Mouse (Mus musculus): ENCODE data around the gene Tiam1. TPM values are rescaled to one million over a fixed set of nuclear protein-coding genes. Genes with fewer than 3 reads are reported as not detected.

The Tiam1 gene
- polyA plus RNA-seq, 2 experiments = 1.6 to 4.2 TPM

- no peak overlapping the region for H3K27ac ChIP-seq
- H3K36me3 ChIP-seq (replicated peaks; ENCODE audit: control insufficient read depth, insufficient read depth, low read depth) = no peaks in the 10 kb centered on the region
- H3K27me3 ChIP-seq (ENCODE audit: control insufficient read depth, insufficient read depth, low read length) = no peaks in the 10 kb centered on the region
- no peaks in the 10 kb centered on the region for H3K9me3 ChIP-seq (ENCODE audit: control insufficient read depth, low read length)
- no peak overlapping the region for H3K4me3 ChIP-seq (ENCODE audit: insufficient read depth in 1 of 2, low read depth in 2 of 2, low read length in 2 of 2)
- no peak for DNase-seq (ENCODE audit: low read depth in 3 of 3, low spot score in 3 of 3)
- H3K9ac ChIP-seq (replicated peaks) = no peak overlapping the region
- ATAC-seq (ENCODE audit: insufficient read depth) = no peak
- WGBS (ENCODE audit: insufficient replicate concordance) = 56% methylated on average over 15 of the region's 15 CpGs
- H3K4me2 ChIP-seq (ENCODE audit: low read depth) = no peak overlapping the region
- peaks cover 0 to 7% of the 10 kb centered on the region in 2 experiments; a peak in 2 of 4 replicates for H3K4me1 ChIP-seq (replicated peaks; ENCODE audit: control insufficient read depth in 2 of 2, insufficient read depth in 2 of 2, low read length in 1 of 2)
- TF ChIP-seq EP300 (IDR thresholded peaks at IDR 0.05; ENCODE audit: low read depth) (no peak), CTCF (IDR thresholded peaks at IDR 0.05; ENCODE audit: low read depth) (no peak)
Observed at GRCm38 (mm10) chr16:89874012-89874704, 269.4 kb downstream of the Tiam1 start.

DNA sequence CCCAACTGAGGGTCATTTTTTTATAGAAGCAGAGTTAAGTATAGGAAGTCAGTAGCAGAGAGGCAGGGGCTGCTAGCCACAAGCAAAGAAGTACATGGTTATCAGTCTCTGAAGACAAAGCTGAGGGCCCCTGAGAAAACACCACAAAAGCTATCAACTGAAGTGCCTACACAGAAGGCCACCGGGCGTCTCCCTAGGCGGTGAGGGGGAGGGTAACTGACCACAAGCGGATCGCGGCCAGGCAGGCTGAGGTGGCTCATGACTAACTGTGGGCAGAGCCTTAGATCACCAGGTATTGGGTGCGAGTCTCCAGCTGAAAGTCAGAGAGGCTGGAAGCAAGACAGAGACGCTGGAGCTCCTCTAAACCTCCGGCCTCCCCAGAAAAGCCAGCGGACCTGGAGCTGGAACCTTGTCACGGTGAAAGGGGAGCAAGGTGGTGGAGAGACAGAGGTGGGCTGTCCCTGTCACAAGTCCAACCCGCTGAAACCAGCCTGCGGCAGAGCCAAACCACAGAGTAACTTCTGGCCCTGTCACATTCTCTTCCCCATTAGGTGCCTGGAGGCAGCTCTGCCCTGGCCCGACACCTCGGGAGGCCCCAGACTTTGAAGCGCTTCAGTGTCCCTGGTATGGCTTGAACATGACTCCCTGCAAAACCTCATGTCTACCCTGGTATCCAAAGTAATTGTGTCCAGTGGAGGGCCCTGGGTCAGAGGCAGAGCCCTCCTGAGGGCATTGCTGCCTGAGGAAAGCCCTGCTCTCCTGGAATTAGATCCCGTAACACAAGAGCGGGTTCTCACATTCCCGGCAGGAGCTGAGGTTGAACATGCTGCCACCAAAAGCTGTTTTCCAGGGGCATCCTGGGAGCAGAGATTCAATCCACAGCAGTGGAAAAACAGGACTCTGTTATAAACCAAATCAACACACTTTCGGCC is 271.3 kb downstream of the Tiam1 start:
- Histone ChIP-seq H3K27me3 (ENCODE audit: control insufficient read depth, insufficient read depth, low read length) (no peaks in the 10 kb centered on the region), H3K4me1 (replicated peaks; ENCODE audit: control insufficient read depth in 2 of 2, insufficient read depth in 2 of 2, low read length in 1 of 2) (peaks cover 0 to 7% of the 10 kb centered on the region in 2 experiments; a peak in 2 of 4 replicates), H3K9ac (replicated peaks) (no peak overlapping the region; the same call in 1 of the 2 replicates), H3K9me3 (ENCODE audit: control insufficient read depth, low read length) (no peaks in the 10 kb centered on the region), H3K4me2 (ENCODE audit: low read depth) (peak overlapping the region; percentile 30), H3K4me3 (ENCODE audit: insufficient read depth in 1 of 2, low read depth in 2 of 2, low read length in 2 of 2) (no peak overlapping the region), H3K36me3 (replicated peaks; ENCODE audit: control insufficient read depth, insufficient read depth, low read depth) (no peaks in the 10 kb centered on the region), H3K27ac (no peak overlapping the region)
- TF ChIP-seq CTCF (IDR thresholded peaks at IDR 0.05; ENCODE audit: low read depth) = no peak
- no peak for TF ChIP-seq EP300 (IDR thresholded peaks at IDR 0.05; ENCODE audit: low read depth)
- ATAC-seq (ENCODE audit: insufficient read depth) (peak; percentile 70; the same call in 1 of the 2 replicates), DNase-seq (ENCODE audit: low read depth in 3 of 3, low spot score in 3 of 3) (peak in 1 of 3 experiments; percentile 26)
- WGBS (ENCODE audit: insufficient replicate concordance) = 22% methylated on average over 20 of the region's 20 CpGs

- DNase-seq (ENCODE audit: low read depth in 3 of 3, low spot score in 3 of 3) (no peak), ATAC-seq (ENCODE audit: insufficient read depth) (peak; percentile 17; the same call in 1 of the 2 replicates)
- Histone ChIP-seq H3K9me3 (ENCODE audit: control insufficient read depth, low read length) (no peaks in the 10 kb centered on the region), H3K9ac (replicated peaks) (no peak overlapping the region), H3K4me3 (ENCODE audit: insufficient read depth in 1 of 2, low read depth in 2 of 2, low read length in 2 of 2) (no peak overlapping the region), H3K4me2 (ENCODE audit: low read depth) (peak overlapping the region; percentile 30), H3K27ac (no peak overlapping the region), H3K27me3 (ENCODE audit: control insufficient read depth, insufficient read depth, low read length) (no peaks in the 10 kb centered on the region), H3K36me3 (replicated peaks; ENCODE audit: control insufficient read depth, insufficient read depth, low read depth) (no peaks in the 10 kb centered on the region), H3K4me1 (replicated peaks; ENCODE audit: control insufficient read depth in 2 of 2, insufficient read depth in 2 of 2, low read length in 1 of 2) (peaks cover 0 to 7% of the 10 kb centered on the region in 2 experiments; a peak in 2 of 4 replicates)
- TF ChIP-seq EP300 (IDR thresholded peaks at IDR 0.05; ENCODE audit: low read depth) (no peak), CTCF (IDR thresholded peaks at IDR 0.05; ENCODE audit: low read depth) (no peak)
- WGBS (ENCODE audit: insufficient replicate concordance) = 6% methylated on average over 13 of the region's 13 CpGs
Observed at GRCm38 (mm10) chr16:89871382-89871781, 272.2 kb downstream of the Tiam1 start.

- H3K9me3 ChIP-seq (ENCODE audit: control insufficient read depth, low read length) = no peaks in the 10 kb centered on the region
- ATAC-seq (ENCODE audit: insufficient read depth) = no peak
- 78% methylated on average over 6 of the region's 6 CpGs for WGBS (ENCODE audit: insufficient replicate concordance)
- H3K9ac ChIP-seq (replicated peaks) = no peak overlapping the region
- H3K27me3 ChIP-seq (ENCODE audit: control insufficient read depth, insufficient read depth, low read length) = no peaks in the 10 kb centered on the region
- H3K4me1 ChIP-seq (replicated peaks; ENCODE audit: control insufficient read depth in 2 of 2, insufficient read depth in 2 of 2, low read length in 1 of 2) = peaks cover 0 to 7% of the 10 kb centered on the region in 2 experiments; a peak in 2 of 4 replicates
- H3K27ac ChIP-seq = no peak overlapping the region
- TF ChIP-seq EP300 (IDR thresholded peaks at IDR 0.05; ENCODE audit: low read depth) (no peak), CTCF (IDR thresholded peaks at IDR 0.05; ENCODE audit: low read depth) (no peak)
- no peak overlapping the region for H3K4me2 ChIP-seq (ENCODE audit: low read depth)
- H3K4me3 ChIP-seq (ENCODE audit: insufficient read depth in 1 of 2, low read depth in 2 of 2, low read length in 2 of 2) = no peak overlapping the region
- no peaks in the 10 kb centered on the region for H3K36me3 ChIP-seq (replicated peaks; ENCODE audit: control insufficient read depth, insufficient read depth, low read depth)
- DNase-seq (ENCODE audit: low read depth in 3 of 3, low spot score in 3 of 3) = no peak
Observed at GRCm38 (mm10) chr16:89870059-89870458, 273.5 kb downstream of the Tiam1 start.

DNA sequence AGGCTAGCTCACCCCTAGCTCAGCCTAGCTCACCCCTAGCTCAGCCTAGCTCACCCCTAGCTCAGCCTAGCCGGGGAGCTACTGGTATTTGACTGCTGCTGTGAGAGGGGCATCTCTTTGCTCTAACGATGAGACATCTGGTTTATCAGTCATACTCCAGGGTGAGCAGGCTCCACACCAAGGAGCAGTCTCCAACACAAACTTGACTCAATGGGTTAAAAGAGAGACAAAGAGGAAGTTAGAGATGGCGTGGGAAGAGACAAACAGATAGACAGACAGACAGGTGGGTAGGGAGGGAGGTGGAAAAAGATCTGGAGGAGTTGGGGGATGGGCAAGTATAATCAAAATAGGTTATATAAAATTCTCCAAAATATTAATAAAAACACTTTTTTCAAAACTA is 275.1 kb downstream of the Tiam1 start:
- ATAC-seq (ENCODE audit: insufficient read depth) = no peak
- no peak overlapping the region for H3K4me2 ChIP-seq (ENCODE audit: low read depth)
- peaks cover 0 to 7% of the 10 kb centered on the region in 2 experiments; a peak in 2 of 4 replicates for H3K4me1 ChIP-seq (replicated peaks; ENCODE audit: control insufficient read depth in 2 of 2, insufficient read depth in 2 of 2, low read length in 1 of 2)
- H3K27me3 ChIP-seq (ENCODE audit: control insufficient read depth, insufficient read depth, low read length) = no peaks in the 10 kb centered on the region
- no peaks in the 10 kb centered on the region for H3K36me3 ChIP-seq (replicated peaks; ENCODE audit: control insufficient read depth, insufficient read depth, low read depth)
- 29% methylated on average over 3 of the region's 3 CpGs for WGBS (ENCODE audit: insufficient replicate concordance)
- TF ChIP-seq CTCF (IDR thresholded peaks at IDR 0.05; ENCODE audit: low read depth) = no peak
- no peak for TF ChIP-seq EP300 (IDR thresholded peaks at IDR 0.05; ENCODE audit: low read depth)
- no peak overlapping the region for H3K9ac ChIP-seq (replicated peaks)
- H3K4me3 ChIP-seq (ENCODE audit: insufficient read depth in 1 of 2, low read depth in 2 of 2, low read length in 2 of 2) = no peak overlapping the region
- no peak for DNase-seq (ENCODE audit: low read depth in 3 of 3, low spot score in 3 of 3)
- no peaks in the 10 kb centered on the region for H3K9me3 ChIP-seq (ENCODE audit: control insufficient read depth, low read length)
- H3K27ac ChIP-seq = no peak overlapping the region

Data from liver, embryonic 14.5 days (tissue).